Mouse (Mus musculus) 3T3-L1 (cell line): ENCODE results near the gene Hcls1.

Experiments
- DNase-seq: peaks from one replicate; pipeline ENCODE4 v3.0.0-alpha.2; 2015; ENCODE audit warnings: low read depth, low spot score

Gene Hcls1

GRCm38 (mm10) chr16:36934841-36935620 is at the start of gene Hcls1:
TSS of gene Hcls1 (plus strand) at chr16:36934983.
- DNase-seq: no peak

DNA sequence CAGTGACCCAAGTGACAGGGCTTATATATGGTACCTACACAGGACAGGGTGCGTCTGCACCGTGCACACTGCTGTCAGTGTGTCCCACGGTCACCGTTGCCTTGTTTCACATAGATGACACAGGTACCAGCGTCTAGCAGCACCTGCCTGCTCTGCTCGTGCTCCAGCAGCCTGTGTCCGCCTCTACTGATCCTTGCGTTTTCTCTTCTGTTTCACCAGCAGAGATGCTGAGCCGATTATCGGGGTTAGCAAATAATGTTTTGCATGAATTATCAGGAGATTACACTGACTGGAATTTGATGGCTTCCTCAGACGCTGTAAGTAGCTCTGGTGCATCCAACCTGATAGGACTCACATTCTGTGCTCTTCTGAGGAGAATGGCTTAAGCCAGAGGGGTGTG is 48.9 kb upstream of the Hcls1 start:
- DNase-seq: no peak

DNA sequence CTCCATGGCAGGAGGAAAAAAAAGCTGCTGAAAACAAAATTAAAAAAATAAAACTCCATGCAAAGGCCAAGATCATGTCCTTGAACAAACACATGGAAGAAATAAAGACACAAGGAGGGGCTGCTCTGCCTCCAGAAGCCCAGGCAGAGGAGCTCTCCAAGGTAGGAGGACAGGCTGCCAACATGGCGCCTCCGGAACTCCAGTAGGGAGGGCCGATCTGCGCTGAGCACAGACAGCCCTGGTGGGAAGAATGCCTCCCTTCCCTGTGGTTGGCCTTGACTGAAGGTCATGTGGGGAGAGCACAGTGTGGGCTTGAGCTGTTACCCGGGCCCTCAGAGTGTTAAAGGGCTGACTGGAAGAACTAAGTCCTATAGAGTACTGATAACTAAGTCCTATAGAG is 47.2 kb upstream of the Hcls1 start:
- DNase-seq: no peak

- no peak for DNase-seq
These were observed 44.2 kb upstream of the Hcls1 start for GRCm38 (mm10) chr16:36890559-36890958.

GRCm38 (mm10) chr16:36891415-36891814 is 43.4 kb upstream of the Hcls1 start:
- no peak for DNase-seq

DNA sequence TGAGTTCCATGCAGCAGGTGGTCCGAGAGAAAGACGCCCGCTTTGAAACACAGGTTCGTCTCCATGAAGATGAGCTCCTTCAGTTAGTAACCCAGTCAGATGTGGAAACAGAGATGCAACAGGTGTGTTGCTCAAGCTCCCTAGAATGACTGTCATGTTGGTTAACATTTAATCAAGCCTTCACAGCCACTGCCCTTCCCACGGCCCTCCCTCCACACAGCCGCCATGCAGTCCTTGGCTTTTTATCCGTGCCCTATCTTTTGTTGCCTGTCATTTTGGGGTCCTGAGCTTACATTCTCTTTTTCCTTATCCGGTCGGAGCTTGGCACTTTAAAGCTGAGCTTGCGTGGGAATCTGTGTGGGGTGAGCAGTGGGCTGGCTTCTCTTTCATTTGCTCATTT is 41.5 kb upstream of the Hcls1 start:
- DNase-seq: no peak

DNA sequence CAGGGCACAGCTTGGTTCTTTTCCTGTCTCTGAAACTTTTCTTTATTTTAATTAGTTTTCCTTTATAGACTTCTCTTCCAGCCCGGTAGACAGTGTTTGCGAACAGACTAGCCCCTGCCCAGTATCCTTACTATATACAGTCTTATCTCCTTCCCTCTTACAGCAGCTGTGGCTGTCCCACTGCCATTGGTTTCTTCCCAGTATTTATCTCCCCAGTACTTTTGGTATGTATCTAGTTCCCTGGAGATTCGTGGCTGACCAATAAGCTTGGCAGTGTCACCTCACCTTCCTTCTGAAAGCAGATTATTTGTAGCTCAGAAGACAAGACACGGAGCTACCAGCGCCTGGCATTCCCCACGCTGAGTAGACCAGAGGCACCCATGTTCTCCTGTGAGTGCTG is 38.1 kb upstream of the Hcls1 start:
- DNase-seq: no peak

DNA sequence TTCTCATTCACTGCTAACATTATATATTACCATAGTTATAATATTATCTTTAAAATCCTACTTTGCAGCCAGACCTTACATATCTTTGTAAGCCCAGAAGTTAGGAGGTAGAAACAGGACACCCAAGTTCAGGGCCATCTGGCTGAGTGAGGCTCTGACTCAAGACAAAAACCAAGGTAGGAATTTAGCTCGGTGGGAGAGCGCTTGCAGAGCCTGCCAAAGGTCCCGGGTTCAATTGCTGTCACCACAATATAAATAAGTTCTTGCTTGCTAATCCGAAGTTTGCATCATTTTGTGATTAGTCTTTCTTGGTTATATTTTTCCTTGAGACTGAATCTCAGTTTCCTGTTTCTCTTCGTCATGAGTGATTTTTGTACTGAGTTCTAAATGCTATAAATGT is 31.6 kb upstream of the Hcls1 start:
- no peak for DNase-seq

DNA sequence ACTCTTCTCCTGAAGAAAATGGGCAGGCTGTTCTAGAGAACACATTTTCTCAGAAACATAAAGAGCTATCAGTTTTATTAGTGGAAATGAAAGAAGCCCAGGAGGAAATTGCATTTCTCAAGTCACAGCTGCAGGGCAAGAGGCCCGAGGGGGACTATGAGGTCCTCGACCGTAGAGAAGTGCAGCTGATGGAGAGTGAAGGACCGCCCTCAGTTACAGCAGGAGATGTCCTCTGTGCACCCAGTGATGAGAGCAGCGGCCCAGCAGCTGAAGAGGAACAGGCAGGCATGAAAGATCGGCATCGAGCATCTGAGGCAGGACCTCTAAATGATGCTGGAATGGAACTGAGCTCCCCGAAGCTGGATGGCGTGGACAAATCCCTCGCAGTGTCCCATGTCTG is 22.9 kb upstream of the Hcls1 start:
- no peak for DNase-seq

DNA sequence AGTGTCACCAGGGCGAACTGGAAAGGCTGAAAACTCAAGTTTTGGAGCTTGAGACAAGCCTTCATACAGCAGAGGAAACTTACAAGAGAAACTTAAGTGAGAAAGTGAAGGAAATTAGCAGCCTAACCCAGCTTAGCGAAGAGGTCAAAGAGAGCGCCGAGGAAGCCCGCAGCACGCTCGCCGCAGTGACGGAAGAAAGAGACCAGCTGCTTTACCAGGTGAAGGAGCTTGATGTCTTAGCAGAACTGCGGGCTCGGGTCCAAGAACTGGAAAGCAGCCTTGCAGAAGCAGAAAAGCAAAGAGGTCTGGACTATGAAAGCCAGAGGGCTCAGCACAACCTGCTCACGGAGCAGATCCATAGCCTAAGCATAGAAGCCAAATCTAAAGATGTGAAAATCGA is 22.5 kb upstream of the Hcls1 start:
- no peak for DNase-seq

DNA sequence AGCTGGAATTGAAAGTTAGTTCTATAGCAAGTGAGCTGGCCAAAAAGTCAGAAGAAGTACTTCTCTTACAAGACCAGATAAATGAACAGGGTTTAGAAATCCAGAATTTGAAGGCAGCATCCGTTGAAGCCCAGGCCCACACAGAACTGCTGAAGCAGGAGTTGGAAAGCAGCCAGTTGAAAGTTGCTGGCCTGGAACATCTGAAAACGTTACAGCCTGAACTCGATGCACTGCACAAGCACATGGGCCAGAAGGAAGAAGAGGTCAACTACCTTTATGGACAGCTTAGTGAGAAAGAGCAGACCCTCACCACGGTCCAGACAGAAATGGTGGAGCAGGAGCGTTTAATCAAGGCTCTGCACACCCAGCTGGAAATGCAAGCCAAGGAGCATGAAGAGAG is 20.6 kb upstream of the Hcls1 start:
- DNase-seq: no peak

- no peak for DNase-seq
These were observed 16.3 kb upstream of the Hcls1 start for GRCm38 (mm10) chr16:36918505-36918904.

DNA sequence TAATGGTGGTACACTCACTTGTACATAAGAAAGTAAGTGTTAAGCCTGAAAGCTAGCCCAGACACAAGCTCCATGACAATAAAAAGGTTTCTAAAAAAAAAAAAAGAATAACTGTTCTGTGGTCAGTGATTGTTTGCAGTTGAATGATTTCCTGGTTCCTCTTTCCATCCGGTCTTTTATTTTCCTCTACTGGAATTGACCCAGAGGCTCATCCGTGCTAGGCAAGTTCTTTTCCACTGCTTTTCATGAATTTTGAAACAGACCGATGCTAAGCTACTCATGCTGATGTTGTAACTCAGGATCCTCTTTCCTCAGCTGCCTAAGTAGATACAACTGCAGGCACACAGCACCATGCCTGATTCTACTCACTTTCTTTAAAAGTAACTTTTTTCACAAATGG is 14.4 kb upstream of the Hcls1 start:
- DNase-seq: no peak

DNA sequence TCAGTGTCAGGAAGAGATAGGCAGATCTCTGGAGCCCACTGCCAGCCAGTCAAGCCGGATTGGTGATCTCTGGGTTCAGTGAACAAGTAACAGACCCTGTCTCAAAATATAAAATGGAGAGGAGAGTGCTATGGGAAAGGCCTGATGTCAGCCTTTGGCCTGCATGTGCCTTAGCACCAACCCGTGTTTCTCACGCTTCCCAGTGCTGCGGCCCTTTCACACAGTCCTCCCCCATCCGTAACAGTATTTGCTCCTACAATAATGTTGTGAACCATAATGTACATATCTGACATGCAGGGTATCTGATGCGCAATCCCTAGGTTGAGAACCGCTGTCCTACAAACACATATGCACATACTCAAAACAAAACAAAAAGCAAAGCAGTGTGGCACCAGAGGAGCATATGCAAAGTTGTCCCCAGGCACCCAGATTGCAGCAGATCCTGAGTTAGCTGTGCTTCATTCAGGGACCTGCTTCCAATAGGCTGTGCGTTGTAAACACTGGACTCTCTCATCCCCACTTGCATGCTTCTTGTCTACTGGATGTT is 13.6 kb upstream of the Hcls1 start:
- DNase-seq: no peak

DNA sequence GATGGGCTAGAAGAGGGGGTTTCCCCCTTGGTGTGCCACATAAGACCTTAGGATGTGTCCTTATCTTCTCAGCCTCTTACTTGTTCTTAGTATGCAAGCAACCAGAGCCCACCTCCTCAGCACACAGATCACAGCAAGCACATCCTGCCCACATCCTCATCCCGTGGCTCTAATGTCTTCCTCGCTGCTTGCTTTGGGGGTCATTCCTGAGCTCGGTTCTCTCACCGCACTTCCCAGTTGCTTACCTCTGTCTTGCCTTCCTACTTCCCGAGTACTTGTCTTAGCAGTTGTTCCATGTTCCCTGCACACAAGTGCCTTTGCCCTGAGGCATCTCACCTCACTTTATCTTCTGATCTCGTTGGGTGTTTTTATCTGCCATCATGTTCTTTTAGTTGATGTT is 12.8 kb upstream of the Hcls1 start:
- DNase-seq: no peak

- no peak for DNase-seq
These were observed 10.5 kb upstream of the Hcls1 start for GRCm38 (mm10) chr16:36924312-36924711.

GRCm38 (mm10) chr16:36925351-36925750 is 9.4 kb upstream of the Hcls1 start:
- DNase-seq: no peak

DNA sequence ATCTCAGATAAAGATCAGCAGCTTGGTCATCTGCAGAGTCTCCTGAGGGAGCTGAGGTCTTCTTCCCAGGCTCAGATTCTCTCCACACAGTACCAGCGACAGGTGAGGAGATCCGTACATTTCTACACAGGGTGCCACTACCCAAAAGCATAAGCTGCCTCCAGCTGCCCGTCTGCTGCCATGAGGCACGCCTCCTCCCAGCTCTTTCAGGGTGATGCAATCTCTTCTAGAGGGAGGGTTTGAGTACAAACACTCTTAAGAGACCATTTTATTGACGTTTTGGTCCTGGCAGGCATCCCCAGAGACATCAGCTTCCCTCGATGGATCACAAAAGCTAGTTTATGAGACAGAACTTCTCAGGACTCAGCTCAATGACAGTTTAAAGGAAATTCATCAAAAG is 9.0 kb upstream of the Hcls1 start:
- DNase-seq: no peak

- no peak for DNase-seq
These were observed 8.0 kb upstream of the Hcls1 start for GRCm38 (mm10) chr16:36926514-36927447.

- DNase-seq: no peak
These were observed 7.2 kb upstream of the Hcls1 start for GRCm38 (mm10) chr16:36927495-36928105.

- no peak for DNase-seq
These were observed 6.7 kb upstream of the Hcls1 start for GRCm38 (mm10) chr16:36928106-36928500.

GRCm38 (mm10) chr16:36929216-36929615 is 5.6 kb upstream of the Hcls1 start:
- no peak for DNase-seq
